15 mouse cellular contexts compared by ENCODE assay signal in genomic region chr2:113538361-113539075, GRCm38 (mm10).
A peak's percentile ranks its signal among the peaks of the same experiment; 100 is the strongest.
DNase-seq lines count a peak whose midpoint lies in the region; ATAC-seq lines count a peak whose summit lies in the region.
"Had no signal": no experiment of that assay in that cellular context is flagged by ENCODE, and none has a peak within 500 bp of the region (broad histone marks: within the 10 kb centered on the region; RNA-seq: fewer than 3 reads in every experiment).

No protein-coding gene starts in this region.

- 0 out of 2 replicates have a peak overlapping the region, but pooled peaks have one; percentile 4 for H3K4me2 ChIP-seq in forebrain, embryonic 13.5 days
- no peak overlapping the region for H3K4me2 ChIP-seq in forebrain, embryonic 16.5 days (ENCODE audit: low read length)
- H3K4me2 ChIP-seq in midbrain, embryonic 11.5 days, result no peak overlapping the region
- no peak overlapping the region for H3K4me2 ChIP-seq in midbrain, embryonic 16.5 days (ENCODE audit: low read length)
- no peak overlapping the region for H3K4me2 ChIP-seq in limb, embryonic 13.5 days (replicated peaks)
- H3K4me2 ChIP-seq: embryonic facial prominence, embryonic 15.5 days; limb, embryonic 12.5 days; lung, embryonic 14.5 days had no signal

- no peak overlapping the region for H3K27ac ChIP-seq in forebrain, embryonic 13.5 days
- H3K27ac ChIP-seq in forebrain, embryonic 16.5 days (ENCODE audit: low read length), result no peak overlapping the region
- no peak overlapping the region for H3K27ac ChIP-seq in midbrain, embryonic 11.5 days (ENCODE audit: low read depth, low read length)
- no peak overlapping the region for H3K27ac ChIP-seq in midbrain, embryonic 16.5 days (ENCODE audit: low read length)
- H3K27ac ChIP-seq in limb, embryonic 13.5 days, result no peak overlapping the region
- H3K27ac ChIP-seq: embryonic facial prominence, embryonic 15.5 days; limb, embryonic 12.5 days had no signal

- H3K9me3 ChIP-seq in forebrain, embryonic 13.5 days (replicated peaks), result no peaks in the 10 kb centered on the region
- H3K9me3 ChIP-seq in forebrain, embryonic 16.5 days (ENCODE audit: control insufficient read depth, low read length), result no peaks in the 10 kb centered on the region
- H3K9me3 ChIP-seq in midbrain, embryonic 11.5 days (ENCODE audit: control insufficient read depth, low read length), result no peaks in the 10 kb centered on the region
- no peaks in the 10 kb centered on the region for H3K9me3 ChIP-seq in midbrain, embryonic 16.5 days (replicated peaks; ENCODE audit: control insufficient read depth, low read length, poor library complexity, severe bottlenecking)
- H3K9me3 ChIP-seq in limb, embryonic 13.5 days, result no peaks in the 10 kb centered on the region
- H3K9me3 ChIP-seq: embryonic facial prominence, embryonic 15.5 days; limb, embryonic 12.5 days had no signal

- WGBS in forebrain, embryonic 13.5 days, result 10% methylated on average over 11 of the region's 11 CpGs
- WGBS in forebrain, embryonic 16.5 days, result 10% methylated on average over 11 of the region's 11 CpGs
- WGBS in midbrain, embryonic 11.5 days, result 24% methylated on average over 11 of the region's 11 CpGs
- WGBS in midbrain, embryonic 16.5 days, result 19% methylated on average over 11 of the region's 11 CpGs
- WGBS in limb, embryonic 13.5 days, result 27% methylated on average over 11 of the region's 11 CpGs

- peak; percentile 89 for DNase-seq in midbrain, embryonic 11.5 days (ENCODE audit: low spot score, missing footprints)
- DNase-seq in kidney, adult 9 months, result peak; percentile 92
- DNase-seq: cerebellum, adult 9-11 months; right cerebral cortex, postnatal 25 days; thymus, postnatal 4 days had no signal

- ATAC-seq in forebrain, embryonic 13.5 days, result no peak
- ATAC-seq in forebrain, embryonic 16.5 days, result no peak
- ATAC-seq in midbrain, embryonic 11.5 days (ENCODE audit: low FRiP score), result no peak
- ATAC-seq in midbrain, embryonic 16.5 days, result no peak
- ATAC-seq in limb, embryonic 13.5 days (ENCODE audit: low FRiP score, low read depth), result 0 out of 2 replicates have a peak, but pooled peaks have one; percentile 33
- no peak for ATAC-seq in activated CD4-positive, CD25-positive, alpha-beta regulatory T cell, adult 4 months
- no peak for ATAC-seq in granulocyte monocyte progenitor cell, adult 5-6 weeks (replicated peaks; ENCODE audit: poor library complexity, severe bottlenecking)
- ATAC-seq: inflammation-experienced regulatory T-cells, adult 6 months had no signal

- no peaks in the 10 kb centered on the region for H3K27me3 ChIP-seq in forebrain, embryonic 13.5 days
- H3K27me3 ChIP-seq in forebrain, embryonic 16.5 days (replicated peaks; ENCODE audit: control insufficient read depth, insufficient read depth, low read length), result no peaks in the 10 kb centered on the region
- no peaks in the 10 kb centered on the region; the same call in 1 of the 2 replicates for H3K27me3 ChIP-seq in midbrain, embryonic 11.5 days (ENCODE audit: control insufficient read depth, insufficient read depth, low read length)
- no peaks in the 10 kb centered on the region for H3K27me3 ChIP-seq in midbrain, embryonic 16.5 days (ENCODE audit: control insufficient read depth, insufficient read depth, low read depth, low read length)
- H3K27me3 ChIP-seq in limb, embryonic 13.5 days, result no peaks in the 10 kb centered on the region
- H3K27me3 ChIP-seq: embryonic facial prominence, embryonic 15.5 days; limb, embryonic 12.5 days had no signal

- peaks cover 23% of the 10 kb centered on the region for H3K4me1 ChIP-seq in forebrain, embryonic 13.5 days
- H3K4me1 ChIP-seq in forebrain, embryonic 16.5 days (replicated peaks; ENCODE audit: control insufficient read depth, insufficient read depth, low read length), result peaks cover 4% of the 10 kb centered on the region; the same call in 1 of the 2 replicates
- H3K4me1 ChIP-seq in midbrain, embryonic 11.5 days (ENCODE audit: control insufficient read depth, insufficient read depth, low read length), result peaks cover 10% of the 10 kb centered on the region; the same call in 1 of the 2 replicates
- H3K4me1 ChIP-seq in midbrain, embryonic 16.5 days (ENCODE audit: control insufficient read depth, insufficient read depth, low read length), result 0 out of 2 replicates have a peak, but pooled peaks cover 3% of the 10 kb centered on the region
- H3K4me1 ChIP-seq in limb, embryonic 13.5 days, result peaks cover 20% of the 10 kb centered on the region
- H3K4me1 ChIP-seq: embryonic facial prominence, embryonic 15.5 days had no signal

- no peaks in the 10 kb centered on the region for H3K36me3 ChIP-seq in forebrain, embryonic 13.5 days (ENCODE audit: poor library complexity, severe bottlenecking)
- no peaks in the 10 kb centered on the region for H3K36me3 ChIP-seq in forebrain, embryonic 16.5 days (ENCODE audit: control insufficient read depth, insufficient read depth)
- no peaks in the 10 kb centered on the region for H3K36me3 ChIP-seq in midbrain, embryonic 11.5 days (ENCODE audit: control insufficient read depth, insufficient read depth, low read length)
- H3K36me3 ChIP-seq in midbrain, embryonic 16.5 days (ENCODE audit: control insufficient read depth, insufficient read depth, low read length), result no peaks in the 10 kb centered on the region
- H3K36me3 ChIP-seq in limb, embryonic 13.5 days, result no peaks in the 10 kb centered on the region
- H3K36me3 ChIP-seq: embryonic facial prominence, embryonic 15.5 days; limb, embryonic 12.5 days had no signal

- H3K4me3 ChIP-seq in forebrain, embryonic 13.5 days, result no peak overlapping the region
- H3K4me3 ChIP-seq in forebrain, embryonic 16.5 days (replicated peaks; ENCODE audit: low read length), result no peak overlapping the region
- H3K4me3 ChIP-seq in midbrain, embryonic 11.5 days (ENCODE audit: low read depth, low read length), result no peak overlapping the region
- no peak overlapping the region for H3K4me3 ChIP-seq in midbrain, embryonic 16.5 days (ENCODE audit: low read depth, low read length)
- H3K4me3 ChIP-seq in limb, embryonic 13.5 days, result no peak overlapping the region
- H3K4me3 ChIP-seq: embryonic facial prominence, embryonic 15.5 days; limb, embryonic 12.5 days had no signal

- H3K9ac ChIP-seq in forebrain, embryonic 13.5 days, result no peak overlapping the region
- H3K9ac ChIP-seq in forebrain, embryonic 16.5 days (replicated peaks; ENCODE audit: low read depth, low read length), result no peak overlapping the region
- no peak overlapping the region for H3K9ac ChIP-seq in midbrain, embryonic 11.5 days (ENCODE audit: low read length)
- no peak overlapping the region for H3K9ac ChIP-seq in midbrain, embryonic 16.5 days (ENCODE audit: low read depth, low read length)
- H3K9ac ChIP-seq in limb, embryonic 13.5 days, result no peak overlapping the region
- H3K9ac ChIP-seq: embryonic facial prominence, embryonic 15.5 days; limb, embryonic 12.5 days; lung, embryonic 14.5 days had no signal
